Mouse (Mus musculus): ENCODE measurements at regions not wholly inside any gene's neighbourhood (a gene's known extent, or its start where the extent isn't known, plus 50 kb on each side); places are given as distances from the start of the nearest gene placed in this dataset.

DNA sequence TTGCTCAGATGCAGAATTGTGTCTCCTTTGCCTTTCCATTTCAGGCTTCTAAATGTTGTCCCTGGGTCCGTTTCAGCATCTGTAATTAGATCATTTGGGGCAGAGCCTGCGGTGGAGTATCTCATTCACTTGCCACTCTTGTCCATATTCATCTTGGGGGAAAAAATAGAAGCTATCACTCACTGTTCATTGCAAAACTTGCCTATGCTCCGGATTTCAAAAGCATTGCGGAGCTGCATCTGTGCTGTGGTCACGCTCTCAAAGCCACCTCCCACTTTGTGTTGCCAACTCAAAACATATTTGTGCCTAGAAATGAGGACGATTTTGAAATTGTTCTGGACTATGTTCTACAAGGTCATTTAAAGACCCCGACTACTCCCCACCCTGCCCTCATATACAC is 138.3 kb upstream of the Zfp648 start:
- TF ChIP-seq CTCF (IDR thresholded peaks at IDR 0.05; ENCODE audit: insufficient read depth, low read depth, low read length) (no peak), POLR2A (IDR thresholded peaks at IDR 0.05; ENCODE audit: insufficient read depth, low read depth, low read length) (no peak)
- WGBS: 62% methylated on average over 7 of the region's 7 CpGs

DNA sequence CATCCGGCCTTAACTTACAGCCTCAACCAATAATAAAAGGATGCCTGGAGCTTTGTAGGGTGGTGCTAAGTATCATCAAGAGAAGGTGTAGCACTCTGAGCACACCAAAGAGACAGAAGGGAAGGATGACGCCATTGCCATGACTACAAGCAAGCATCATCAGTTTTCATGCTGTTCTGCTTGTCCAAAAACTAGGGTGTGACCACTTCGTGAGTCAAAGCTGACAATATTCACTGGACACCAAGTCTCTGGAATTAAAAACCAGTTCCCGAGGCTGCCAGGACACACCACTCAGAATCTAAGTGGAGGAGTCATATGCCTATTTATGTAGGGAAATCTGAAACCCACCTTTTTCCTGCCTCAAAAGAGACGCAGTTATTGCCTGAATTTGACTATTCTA is 136.4 kb upstream of the Zfp648 start:
- 94% methylated on average over 5 of the region's 5 CpGs for WGBS
- Histone ChIP-seq H3K27ac (ENCODE audit: insufficient read depth, low read depth, low read length) (no peak overlapping the region), H3K4me3 (ENCODE audit: insufficient read depth, low read depth, low read length) (no peak overlapping the region), H3K4me1 (ENCODE audit: control insufficient read depth, insufficient read depth, low read length) (peaks cover 3% of the 10 kb centered on the region)
- TF ChIP-seq CTCF (IDR thresholded peaks at IDR 0.05; ENCODE audit: insufficient read depth, low read depth, low read length): no peak
- no peak for TF ChIP-seq POLR2A (IDR thresholded peaks at IDR 0.05; ENCODE audit: insufficient read depth, low read depth, low read length)

More for the DNA sequence above, 138.3 kb upstream of the Zfp648 start:
- peaks cover 3% of the 10 kb centered on the region for H3K4me1 ChIP-seq (ENCODE audit: control insufficient read depth, insufficient read depth, low read length)
- H3K4me3 ChIP-seq (ENCODE audit: insufficient read depth, low read depth, low read length): no peak overlapping the region
- no peak overlapping the region for H3K27ac ChIP-seq (ENCODE audit: insufficient read depth, low read depth, low read length)

DNA sequence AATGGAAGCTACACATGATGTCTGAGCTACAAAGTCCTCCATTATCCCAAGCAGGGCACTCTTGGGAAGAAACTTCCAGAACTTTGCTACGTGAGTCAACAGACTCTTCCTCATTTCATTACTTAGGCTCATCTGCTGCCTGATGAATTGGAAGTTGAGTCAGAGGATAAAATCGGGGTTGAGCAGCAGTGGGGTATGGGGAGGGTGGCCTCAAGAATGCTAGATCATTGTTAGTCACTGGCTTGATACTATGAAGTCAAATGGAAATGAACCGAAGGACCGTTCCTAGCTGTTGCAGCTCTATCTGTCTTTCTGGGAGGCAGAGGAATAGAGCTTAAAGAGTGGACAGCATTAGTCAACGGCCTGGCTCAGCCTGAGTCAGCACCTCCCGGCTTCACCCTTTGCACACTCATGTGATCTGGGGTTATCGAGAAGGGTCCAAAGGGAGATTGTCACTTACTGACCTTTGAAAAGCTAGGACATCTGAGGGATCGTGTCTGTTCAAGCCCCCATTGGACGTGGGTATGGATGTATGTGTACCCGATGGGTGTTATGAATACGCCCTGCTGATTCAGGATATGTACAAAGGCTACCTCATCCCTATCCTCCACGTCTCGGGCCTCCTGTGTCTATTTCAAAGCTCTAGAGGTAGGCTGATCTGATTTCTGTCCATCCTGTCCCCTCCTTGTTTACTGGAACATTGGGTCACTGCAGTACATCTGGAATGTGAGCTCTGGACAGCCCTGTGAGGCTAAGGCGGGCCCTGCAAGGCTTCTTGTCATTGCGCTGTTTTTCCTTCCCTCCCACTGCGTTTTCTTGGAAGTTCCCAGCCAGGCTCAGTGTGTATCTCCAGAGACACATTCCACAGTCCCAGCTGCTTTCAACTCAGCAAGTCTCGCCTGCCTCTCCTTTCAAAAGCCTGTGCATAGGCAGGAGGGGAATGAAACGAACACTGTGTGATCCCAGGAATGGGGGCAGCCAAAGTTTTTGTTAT is 135.4 kb upstream of the Zfp648 start:
- 70% methylated on average over 18 of the region's 18 CpGs for WGBS
- no peak for TF ChIP-seq POLR2A (IDR thresholded peaks at IDR 0.05; ENCODE audit: insufficient read depth, low read depth, low read length)
- no peak for TF ChIP-seq CTCF (IDR thresholded peaks at IDR 0.05; ENCODE audit: insufficient read depth, low read depth, low read length)

DNA sequence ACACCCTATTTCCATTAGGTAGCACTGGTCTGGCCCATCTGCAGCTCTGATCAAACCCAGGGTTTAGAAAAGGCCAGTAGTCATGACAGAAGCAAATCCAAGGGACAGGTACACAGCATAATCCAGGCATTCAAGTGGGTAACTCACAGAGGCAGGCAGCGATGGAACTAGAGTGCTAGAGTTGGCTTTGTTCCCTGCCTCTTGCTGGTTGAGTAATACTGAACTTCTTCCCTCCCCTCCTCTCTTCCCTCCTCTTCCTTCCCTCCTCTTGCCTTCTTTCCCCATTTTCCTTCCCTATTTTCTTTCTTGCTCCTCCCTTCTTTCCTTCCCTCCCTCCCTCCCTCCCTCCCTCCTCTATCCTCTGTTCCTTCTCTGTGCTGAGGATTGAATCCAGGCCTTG is 133.1 kb upstream of the Zfp648 start:
- Histone ChIP-seq H3K27ac (ENCODE audit: insufficient read depth, low read depth, low read length) (no peak overlapping the region), H3K4me3 (ENCODE audit: insufficient read depth, low read depth, low read length) (no peak overlapping the region), H3K4me1 (ENCODE audit: control insufficient read depth, insufficient read depth, low read length) (peaks cover 3% of the 10 kb centered on the region)
- no peak for TF ChIP-seq POLR2A (IDR thresholded peaks at IDR 0.05; ENCODE audit: insufficient read depth, low read depth, low read length)
- 71% methylated on average over 1 of the region's 1 CpGs for WGBS

More for the DNA sequence above, 135.4 kb upstream of the Zfp648 start:
- no peak overlapping the region for H3K4me3 ChIP-seq (ENCODE audit: insufficient read depth, low read depth, low read length)
- no peak overlapping the region for H3K27ac ChIP-seq (ENCODE audit: insufficient read depth, low read depth, low read length)
- H3K4me1 ChIP-seq (ENCODE audit: control insufficient read depth, insufficient read depth, low read length): peaks cover 3% of the 10 kb centered on the region

DNA sequence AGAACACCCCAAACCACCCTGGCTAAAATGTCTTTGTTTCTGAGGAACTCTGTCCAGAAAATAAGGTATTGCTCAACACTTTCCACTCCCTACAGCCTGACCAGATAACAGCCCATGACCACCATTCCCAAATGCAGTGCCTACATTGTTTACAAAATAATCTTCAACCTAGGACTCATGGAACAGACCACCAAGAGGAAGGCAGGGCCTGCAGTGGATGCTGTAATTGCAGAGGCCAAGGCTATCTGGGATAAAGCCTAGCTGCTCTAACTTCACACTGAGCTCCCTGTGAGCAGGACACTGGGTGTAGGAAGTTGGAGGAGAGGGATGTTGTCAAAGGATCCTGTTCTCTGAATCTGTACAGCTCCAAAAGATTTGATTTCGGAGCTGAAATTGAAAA is 126.7 kb upstream of the Zfp648 start:
- WGBS: 93% methylated on average over 1 of the region's 1 CpGs
- H3K27ac ChIP-seq (ENCODE audit: insufficient read depth, low read depth, low read length): no peak overlapping the region
- no peaks in the 10 kb centered on the region for H3K4me1 ChIP-seq (ENCODE audit: control insufficient read depth, insufficient read depth, low read length)
- TF ChIP-seq POLR2A (IDR thresholded peaks at IDR 0.05; ENCODE audit: insufficient read depth, low read depth, low read length) (no peak), CTCF (IDR thresholded peaks at IDR 0.05; ENCODE audit: insufficient read depth, low read depth, low read length) (no peak)
- H3K4me3 ChIP-seq (ENCODE audit: insufficient read depth, low read depth, low read length): no peak overlapping the region

DNA sequence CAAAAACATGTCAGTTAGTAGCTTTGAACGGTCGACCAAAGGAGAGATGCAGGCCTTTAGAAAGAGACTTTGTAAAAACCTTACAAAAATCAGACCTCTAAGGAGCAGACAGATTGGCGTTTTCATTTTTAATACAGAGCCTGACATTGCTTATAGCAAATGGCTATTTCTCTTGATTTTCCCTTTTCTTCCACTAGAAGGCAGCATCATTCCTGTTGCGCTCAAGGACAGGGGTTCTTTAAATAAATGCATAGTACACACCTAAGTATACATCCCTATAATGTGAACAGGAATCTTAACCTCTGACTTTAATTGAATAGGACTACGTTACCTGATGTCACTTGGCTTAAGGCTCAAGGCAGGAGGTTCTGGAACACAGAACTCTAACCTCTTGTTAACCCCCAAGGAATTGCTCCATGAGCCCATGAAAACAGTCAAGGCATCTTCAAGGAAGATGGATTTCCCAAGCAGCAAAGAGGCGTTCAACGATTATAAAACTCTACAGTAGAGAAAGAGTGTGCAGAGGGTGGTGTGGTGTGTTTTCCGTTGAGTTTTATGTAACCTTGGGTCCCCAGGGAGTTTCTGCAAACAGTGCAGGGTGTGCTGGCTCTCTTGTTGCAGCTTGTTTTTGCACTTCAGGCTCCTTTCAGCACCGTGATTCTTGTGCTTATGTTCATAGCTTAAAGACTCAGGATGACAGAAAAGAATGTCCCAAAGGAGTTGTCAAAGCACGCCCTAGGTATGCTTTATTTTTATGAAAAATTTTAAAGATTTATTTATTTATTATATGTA is 124.1 kb upstream of the Zfp648 start:
- no peak overlapping the region for H3K27ac ChIP-seq (ENCODE audit: insufficient read depth, low read depth, low read length)
- no peaks in the 10 kb centered on the region for H3K4me1 ChIP-seq (ENCODE audit: control insufficient read depth, insufficient read depth, low read length)
- 81% methylated on average over 10 of the region's 10 CpGs for WGBS
- TF ChIP-seq POLR2A (IDR thresholded peaks at IDR 0.05; ENCODE audit: insufficient read depth, low read depth, low read length) (no peak), CTCF (IDR thresholded peaks at IDR 0.05; ENCODE audit: insufficient read depth, low read depth, low read length) (no peak)
- no peak overlapping the region for H3K4me3 ChIP-seq (ENCODE audit: insufficient read depth, low read depth, low read length)

DNA sequence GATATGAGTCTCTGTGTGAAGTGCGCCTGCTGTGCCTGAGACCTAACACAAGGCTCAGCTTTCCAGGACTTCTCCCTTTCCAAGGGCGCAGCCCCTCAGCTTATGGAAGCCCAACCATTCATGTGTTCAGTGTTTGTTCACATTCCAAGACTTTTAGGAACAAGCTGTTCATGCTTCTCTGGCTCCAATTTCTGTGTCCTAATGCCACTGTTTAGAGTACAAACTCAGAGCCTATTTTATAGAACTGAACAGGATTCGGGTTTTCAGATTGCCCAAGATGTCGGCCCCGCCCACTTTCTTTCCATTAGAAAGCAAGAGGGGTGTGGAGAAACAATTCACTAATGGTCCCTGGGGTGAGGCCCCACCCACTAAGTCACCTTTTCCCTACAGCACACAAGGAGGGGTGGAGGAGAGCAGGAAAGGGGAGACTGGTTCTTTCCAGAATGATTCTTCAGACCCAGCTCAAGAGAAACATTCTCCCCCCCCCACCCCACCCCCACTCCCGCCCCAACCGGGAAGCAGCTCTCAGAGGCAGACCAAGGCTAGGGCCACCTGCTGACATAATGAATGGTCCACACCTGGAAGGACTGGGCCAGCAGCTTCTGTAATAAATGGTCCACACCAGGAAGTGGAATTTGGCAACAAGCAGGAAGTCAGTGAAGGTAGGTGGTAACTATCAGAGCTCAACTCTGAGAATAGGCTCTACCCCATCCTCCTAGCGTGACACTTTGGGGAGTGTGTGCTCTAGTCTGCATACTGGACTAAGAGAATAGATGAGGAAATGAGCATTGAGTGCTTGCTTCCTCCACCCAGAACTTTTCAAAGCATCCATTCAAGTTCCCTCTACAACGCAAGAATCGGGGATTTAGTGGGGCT is 120.2 kb upstream of the Zfp648 start:
- TF ChIP-seq POLR2A (IDR thresholded peaks at IDR 0.05; ENCODE audit: insufficient read depth, low read depth, low read length): no peak
- TF ChIP-seq CTCF (IDR thresholded peaks at IDR 0.05; ENCODE audit: insufficient read depth, low read depth, low read length): no peak
- Histone ChIP-seq H3K4me3 (ENCODE audit: insufficient read depth, low read depth, low read length) (no peak overlapping the region), H3K27ac (ENCODE audit: insufficient read depth, low read depth, low read length) (no peak overlapping the region), H3K4me1 (ENCODE audit: control insufficient read depth, insufficient read depth, low read length) (no peaks in the 10 kb centered on the region)
- WGBS: 61% methylated on average over 10 of the region's 10 CpGs

DNA sequence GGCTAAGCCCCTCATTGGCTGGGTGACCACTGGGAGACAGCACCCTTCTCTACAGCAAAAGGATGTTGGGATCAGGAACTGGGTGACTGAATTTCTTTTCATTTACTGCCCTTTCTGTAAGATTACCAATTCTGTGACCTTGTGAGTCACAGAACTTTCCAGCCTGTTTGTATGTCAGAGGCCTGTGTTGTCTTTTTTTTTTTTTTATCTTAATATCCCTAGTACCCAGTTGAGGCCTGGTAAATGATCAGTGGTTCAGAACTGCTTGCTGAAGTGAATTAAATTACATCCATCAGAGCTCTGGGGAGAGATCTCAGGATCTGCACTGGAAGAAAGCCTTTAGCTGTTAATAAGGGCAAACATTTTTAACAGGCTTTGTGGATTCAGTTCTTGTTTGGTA is 114.8 kb upstream of the Zfp648 start:
- no peak overlapping the region for H3K4me3 ChIP-seq (ENCODE audit: insufficient read depth, low read depth, low read length)
- H3K4me1 ChIP-seq (ENCODE audit: control insufficient read depth, insufficient read depth, low read length): no peaks in the 10 kb centered on the region
- TF ChIP-seq CTCF (IDR thresholded peaks at IDR 0.05; ENCODE audit: insufficient read depth, low read depth, low read length) (no peak), POLR2A (IDR thresholded peaks at IDR 0.05; ENCODE audit: insufficient read depth, low read depth, low read length) (no peak)
- H3K27ac ChIP-seq (ENCODE audit: insufficient read depth, low read depth, low read length): no peak overlapping the region
